Mouse (Mus musculus): ENCODE results near the gene Afap1l2.

GRCm38 (mm10) chr19:56940507-56940906 is 67.5 kb downstream of the Afap1l2 start:
- TF ChIP-seq POLR2A (IDR thresholded peaks at IDR 0.05; ENCODE audit: low read depth, low read length): no peak
- TF ChIP-seq CTCF (IDR thresholded peaks at IDR 0.05; ENCODE audit: extremely low read depth, insufficient read length, insufficient replicate concordance, low read depth, low read length): no peak

All from small intestine, adult 2 months (tissue).